Mouse (Mus musculus): ENCODE data around the gene Eefsec. TPM values are rescaled to one million over a fixed set of nuclear protein-coding genes. Genes with fewer than 3 reads are reported as not detected.

Gene Eefsec
- polyA plus RNA-seq, 1 experiment from 2014 or later: 41.8 TPM

DNA sequence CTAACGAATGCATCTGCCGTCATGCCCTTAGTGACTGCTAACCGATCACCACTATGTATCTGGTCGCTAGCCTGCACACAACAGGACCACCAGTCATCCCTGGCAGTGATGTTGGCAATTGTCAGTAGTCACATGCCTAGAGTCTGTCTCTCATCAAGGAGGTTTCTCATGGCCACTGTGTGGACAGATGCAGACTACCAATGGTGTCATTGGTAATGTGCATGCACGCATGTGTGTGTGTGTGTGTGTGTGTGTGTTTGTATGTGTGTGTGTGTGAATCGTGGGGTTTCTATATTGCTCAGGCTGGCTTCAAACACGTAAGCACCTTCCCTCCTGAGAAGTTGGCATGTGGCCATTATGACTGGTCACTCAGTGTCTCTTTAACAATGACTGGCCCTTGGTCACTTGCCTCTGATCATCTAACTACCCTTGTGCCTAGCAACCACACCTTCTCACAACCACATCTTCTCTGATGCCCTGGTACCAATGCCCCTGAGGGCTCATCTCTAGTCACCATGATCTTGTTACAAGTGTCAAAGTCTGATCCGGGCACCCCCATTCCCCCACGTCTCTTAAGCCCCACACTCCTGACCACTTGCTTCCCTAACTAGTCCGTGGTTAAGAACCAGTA is 238.8 kb downstream of the Eefsec start:
- H3K27ac ChIP-seq (replicated peaks): no peak overlapping the region
- H3K27me3 ChIP-seq (ENCODE audit: low read depth, poor library complexity, severe bottlenecking): peaks cover 73% of the 10 kb centered on the region
- H3K9me3 ChIP-seq (replicated peaks): no peaks in the 10 kb centered on the region

More for the DNA sequence above, 238.8 kb downstream of the Eefsec start:
- H3K4me1 ChIP-seq: peaks cover 31% of the 10 kb centered on the region
- no peak for DNase-seq (ENCODE audit: low spot score)
- H3K36me3 ChIP-seq: no peaks in the 10 kb centered on the region
- H3K4me3 ChIP-seq: no peak overlapping the region
- 90% methylated on average over 10 of the region's 10 CpGs for WGBS

Other genes with a start within 250 kb of the Eefsec start
- gene Dnajb8, start 224.3 kb downstream of the Eefsec start, polyA plus RNA-seq (2016; fragmentation: Nextera tagmentation; extraction: Ambion mirVana): not detected in 2 replicates
- 180 and 192 TPM in 2 replicates for gene Ruvbl1, start 18.9 kb upstream of the Eefsec start, polyA plus RNA-seq (2016; fragmentation: Nextera tagmentation; extraction: Ambion mirVana)
- gene Sec61a1, start 72.4 kb upstream of the Eefsec start, polyA plus RNA-seq (2016; fragmentation: Nextera tagmentation; extraction: Ambion mirVana): 208 and 215 TPM in 2 replicates
- gene Kbtbd12, start 191.4 kb upstream of the Eefsec start, polyA plus RNA-seq (2016; fragmentation: Nextera tagmentation; extraction: Ambion mirVana): 0.61 TPM in 1 of 2 replicates, not detected in the other

All from midbrain, embryonic 10.5 days (tissue).